Mouse (Mus musculus): Measurements from ENCODE around the gene Tdrd1.

DNA sequence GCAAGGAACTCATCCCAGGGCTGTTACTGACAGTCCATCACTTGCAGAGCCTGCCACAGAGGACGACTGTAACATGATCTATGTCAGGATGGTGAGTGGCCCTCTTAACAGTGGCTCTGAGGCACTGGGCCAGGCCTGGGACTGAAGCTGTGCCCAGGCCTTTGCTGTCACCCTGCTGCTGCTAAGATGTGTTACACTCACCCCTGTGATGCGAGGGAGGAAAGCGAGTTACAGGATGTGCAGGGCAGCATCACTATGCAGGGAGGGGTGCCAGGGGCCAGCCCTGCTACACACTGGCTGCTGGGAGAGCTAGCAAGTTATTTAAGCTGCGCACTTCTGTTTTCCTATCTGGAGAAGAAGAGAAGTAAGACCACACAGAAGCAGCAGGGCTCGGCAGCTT is 30.4 kb downstream of the Tdrd1 start:
- TF ChIP-seq ELF1 (IDR thresholded peaks at IDR 0.05; ENCODE audit: low read depth, low read length) = no peak
- no peak for TF ChIP-seq CTCF (conservative IDR thresholded peaks at IDR 0.05 in 1 of 2, IDR thresholded peaks at IDR 0.05 in 1 of 2; ENCODE audit: low read depth in 2 of 2, low read length in 2 of 2)
